Mouse (Mus musculus): ENCODE measurements at regions not wholly inside any gene's neighbourhood (a gene's known extent, or its start where the extent isn't known, plus 50 kb on each side); places are given as distances from the start of the nearest gene placed in this dataset.

- no peak for DNase-seq
Measured at GRCm38 (mm10) chr3:151366707-151367306, 70.9 kb upstream of the Adgrl4 start.

DNA sequence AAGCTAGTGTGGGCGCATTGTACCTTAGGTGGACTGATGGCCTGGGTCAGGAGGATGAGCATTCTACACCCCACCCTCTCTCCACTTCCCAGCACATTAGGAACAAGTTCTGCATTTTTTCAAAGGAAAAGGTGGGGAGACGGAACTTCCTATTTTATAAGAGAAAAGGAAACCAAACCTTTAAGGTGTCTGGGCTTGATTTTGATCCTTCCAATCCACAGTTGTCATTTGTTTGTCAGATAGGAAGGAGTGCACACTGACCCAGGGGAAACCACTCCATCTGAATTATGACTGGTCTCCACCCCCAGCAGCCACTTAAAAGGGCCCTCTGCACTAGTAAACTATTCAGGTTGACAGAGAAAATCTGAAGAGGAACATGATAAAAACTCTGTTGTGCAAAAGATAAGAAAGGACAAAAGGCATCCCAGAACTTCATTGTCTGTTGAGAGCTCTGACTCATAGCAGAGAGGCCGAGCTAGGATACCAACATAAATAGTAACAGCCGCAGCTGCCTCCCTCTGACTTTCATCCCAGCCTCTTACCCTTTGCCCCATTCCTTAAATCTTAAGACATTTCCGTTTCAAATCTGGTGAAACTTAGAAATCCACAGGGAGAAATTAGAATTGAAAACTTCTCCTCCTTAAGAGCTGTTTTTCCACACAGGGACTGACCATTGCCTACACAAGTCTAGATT is 54.2 kb upstream of the Adgrl4 start:
- DNase-seq, result no peak

- DNase-seq, result no peak
Measured at GRCm38 (mm10) chr3:151384850-151385249, 52.8 kb upstream of the Adgrl4 start.

GRCm38 (mm10) chr3:151386103-151386502 is 51.6 kb upstream of the Adgrl4 start:
- no peak for DNase-seq

Small RNA genes in the stretch of these regions (microRNA-seq; reads per million reads assigned to microRNA genes)
- 0 reads per million in 2 experiments for gene Mir3963 (ENCODE audit: borderline replicate concordance in 2 of 2)
